Mouse (Mus musculus) thymus, postnatal 14 days (tissue): ENCODE measurements around the gene 1700015G11Rik.

ENCODE experiments used
- DNase-seq: peaks from one replicate; pipeline ENCODE4 v3.0.0; 2021

Gene 1700015G11Rik

DNA sequence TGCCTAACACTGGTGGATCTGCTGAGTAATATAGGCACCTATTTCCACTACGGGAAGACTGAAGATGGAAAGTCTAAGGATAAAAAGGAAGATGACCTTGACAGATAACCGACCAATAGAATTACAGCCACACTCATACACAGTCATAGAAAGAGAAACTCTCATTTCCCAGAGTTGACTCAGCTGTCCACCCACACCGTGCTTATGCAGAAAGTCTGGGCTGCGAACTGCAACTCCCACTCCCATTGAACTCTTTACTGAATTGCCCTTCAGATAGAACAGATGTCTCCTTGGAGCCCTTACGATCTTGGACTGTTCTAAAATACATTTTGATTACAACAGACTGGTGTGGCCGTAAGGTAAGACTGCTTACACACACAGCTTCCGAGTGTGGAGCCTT, 50.8 kb downstream of the 1700015G11Rik start:
- DNase-seq: no peak

DNA sequence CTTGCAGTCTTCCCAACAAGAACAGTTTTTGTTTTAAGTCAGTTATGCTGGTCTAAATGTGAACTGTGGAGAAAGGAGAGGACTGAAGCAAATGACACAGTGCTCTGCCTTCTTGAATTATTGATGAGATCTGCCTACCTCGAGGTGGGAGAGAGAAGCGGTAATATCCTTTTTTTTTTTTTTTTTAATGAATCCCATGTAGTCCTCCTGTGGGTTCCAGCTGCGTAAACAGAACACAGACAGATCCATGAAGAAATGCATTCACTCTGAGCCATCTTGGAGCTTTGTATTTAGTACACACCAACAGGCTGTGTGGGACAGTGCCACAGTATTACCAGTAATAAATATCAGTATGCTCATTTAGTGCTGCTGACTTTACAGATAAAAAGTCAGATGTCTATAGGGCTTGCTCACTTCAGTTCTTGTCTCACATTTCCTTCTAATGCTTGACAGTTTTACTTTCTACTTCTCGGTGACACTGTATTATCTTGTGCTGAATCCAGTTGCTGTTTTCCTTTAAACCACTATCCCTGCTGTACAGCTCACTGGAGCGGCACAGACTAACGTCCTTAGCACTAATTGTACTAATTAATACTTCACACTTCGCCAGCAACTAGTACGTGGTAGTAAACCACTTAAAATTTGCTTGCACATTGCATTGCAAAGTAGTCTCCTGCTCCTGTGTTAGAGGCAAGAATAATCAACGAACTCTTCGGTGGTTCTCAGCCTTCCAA, 53.1 kb downstream of the 1700015G11Rik start:
- DNase-seq: no peak
